Mouse (Mus musculus): ENCODE data around the gene Krt81.

Krt81 gene

GRCm38 (mm10) chr15:101453093-101453736 is 10.3 kb downstream of the Krt81 start:
- DNase-seq (ENCODE audit: low read depth): peak; percentile 80

GRCm38 (mm10) chr15:101447444-101447843 is 16.1 kb downstream of the Krt81 start, which contains the start of gene Krt88:
Gene Krt88, plus strand, starts transcription at chr15:101447744.
- no peak for DNase-seq (ENCODE audit: low read depth)

- DNase-seq (ENCODE audit: low read depth): no peak
Measured at GRCm38 (mm10) chr15:101446572-101446971, 17.0 kb downstream of the Krt81 start.

- no peak for DNase-seq (ENCODE audit: low read depth)
Measured at GRCm38 (mm10) chr15:101440837-101441236, 22.7 kb downstream of the Krt81 start.

DNA sequence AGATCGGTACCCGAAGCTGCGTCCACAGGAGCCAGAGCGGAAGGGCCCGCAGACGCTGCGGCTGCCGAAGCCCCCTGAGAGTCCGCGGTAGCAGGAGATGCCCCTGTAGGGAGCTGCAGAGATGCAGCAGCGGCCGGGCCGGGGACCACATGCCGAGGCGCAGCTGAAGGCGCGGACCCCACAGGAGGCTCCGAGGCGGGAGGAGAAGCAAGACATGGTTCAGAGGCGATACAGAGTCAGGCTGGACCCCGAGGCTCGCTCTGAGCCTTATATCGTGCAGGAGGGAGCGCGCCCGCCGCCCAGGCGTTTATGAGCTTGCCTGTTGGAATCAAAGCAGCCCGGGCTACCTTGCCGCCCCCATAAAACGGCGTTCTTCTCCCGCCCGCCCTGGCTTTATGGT is 25.0 kb downstream of the Krt81 start, which contains the start of gene Krt87:
Gene Krt87, minus strand, starts transcription at position 250 of the 400 bp plus-strand sequence.
- DNase-seq (ENCODE audit: low read depth): no peak

GRCm38 (mm10) chr15:101436611-101437010 is 26.9 kb downstream of the Krt81 start:
- no peak for DNase-seq (ENCODE audit: low read depth)

GRCm38 (mm10) chr15:101424914-101425313 is 38.6 kb downstream of the Krt81 start:
- no peak for DNase-seq (ENCODE audit: low read depth)

- peak; percentile 17 for DNase-seq (ENCODE audit: low read depth)
Measured at GRCm38 (mm10) chr15:101420903-101421302, 42.6 kb downstream of the Krt81 start.

GRCm38 (mm10) chr15:101418950-101419349 is 44.6 kb downstream of the Krt81 start:
- DNase-seq (ENCODE audit: low read depth): peak; percentile 20

DNA sequence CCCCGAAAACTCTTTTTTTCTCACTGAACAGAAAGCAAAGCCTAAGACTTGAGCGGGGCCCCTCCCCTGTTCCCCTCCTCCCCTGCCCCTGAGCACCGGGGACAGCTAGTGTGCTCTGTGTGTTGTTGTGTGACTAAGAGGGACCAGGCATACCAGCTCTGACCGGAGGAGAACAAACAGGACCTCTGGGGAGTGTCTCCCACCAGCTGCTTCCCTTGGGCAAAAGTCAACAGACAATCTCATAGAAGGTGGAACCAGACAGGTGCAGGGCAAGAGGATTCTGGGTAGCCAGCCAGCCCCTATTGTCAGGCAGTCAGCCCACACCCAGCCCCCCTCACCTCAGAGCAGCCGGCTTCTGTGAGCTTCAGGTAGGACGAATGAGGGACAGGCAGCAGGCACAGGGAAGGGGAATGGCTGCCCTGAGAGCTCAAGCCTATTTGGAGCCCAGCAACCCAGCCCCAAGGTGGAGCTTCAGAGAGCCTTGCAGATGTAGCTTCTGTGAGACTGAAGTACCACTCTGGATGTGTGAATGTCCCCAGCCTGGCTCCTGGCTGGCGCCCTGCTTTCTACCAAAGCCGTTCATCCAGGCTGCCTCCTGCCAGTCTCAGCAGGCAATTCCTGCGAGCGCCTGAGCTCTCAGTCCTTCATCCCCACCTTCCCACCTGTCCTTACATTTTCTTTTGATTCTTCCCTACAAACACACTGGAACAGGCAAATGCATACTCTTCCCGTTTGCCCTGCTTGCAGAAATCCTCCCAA is 48.6 kb downstream of the Krt81 start:
- DNase-seq (ENCODE audit: low read depth): no peak

DNA sequence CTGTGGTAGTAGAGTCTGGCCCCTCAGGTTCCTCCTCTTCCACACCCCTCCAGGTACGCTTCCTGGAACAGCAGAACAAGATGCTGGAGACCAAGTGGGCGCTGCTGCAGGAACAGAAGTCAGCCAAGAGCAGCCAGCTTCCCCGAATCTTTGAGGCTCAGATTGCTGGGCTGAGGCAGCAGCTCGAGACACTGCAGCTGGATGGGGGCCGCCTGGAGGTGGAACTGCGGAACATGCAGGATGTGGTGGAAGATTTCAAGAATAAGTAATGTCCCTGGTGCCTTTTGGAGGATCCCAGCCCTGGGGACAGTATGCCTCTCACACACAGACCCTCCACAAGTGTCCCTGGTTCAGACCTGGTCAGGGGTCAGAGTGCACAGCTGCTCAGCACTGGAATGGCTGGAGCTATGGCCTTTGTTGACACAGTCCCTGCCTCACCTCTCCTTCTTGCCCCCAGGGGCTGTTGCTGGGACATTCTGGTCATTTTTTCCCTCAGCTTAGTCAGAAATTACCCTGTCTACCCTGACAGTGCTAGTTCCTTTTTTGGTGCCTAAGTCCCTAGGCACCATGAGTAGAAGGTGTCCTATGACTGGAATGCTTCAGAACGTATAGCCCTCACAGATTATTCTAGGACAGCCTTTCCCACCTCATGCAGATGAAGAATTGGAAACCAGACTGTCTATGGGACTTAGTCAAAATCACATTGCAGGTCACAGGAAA is 49.5 kb downstream of the Krt81 start:
- no peak for DNase-seq (ENCODE audit: low read depth)

- DNase-seq (ENCODE audit: low read depth): no peak
Measured at GRCm38 (mm10) chr15:101412188-101412587, 51.4 kb downstream of the Krt81 start.

DNA sequence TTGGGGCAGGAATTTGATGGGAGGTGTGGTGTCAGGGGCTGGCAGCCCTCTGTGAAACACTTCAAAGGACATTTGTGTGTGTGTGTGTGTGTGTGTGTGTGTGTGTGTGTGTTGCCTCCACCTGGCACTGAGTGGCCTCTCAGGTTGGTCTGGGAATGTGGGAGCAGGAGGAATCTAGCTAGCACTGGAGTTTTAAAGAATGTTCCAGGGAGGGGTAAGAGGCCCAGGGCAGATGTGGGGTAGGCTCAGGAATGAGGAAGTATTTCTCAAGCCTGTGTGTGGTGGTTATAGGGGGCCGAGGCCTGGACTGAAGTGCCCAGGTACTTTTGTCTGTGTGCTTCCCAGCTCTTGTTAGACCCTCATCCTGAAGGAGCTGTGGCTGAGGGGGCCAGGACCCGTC is 52.8 kb downstream of the Krt81 start, which contains the start of gene Krt7:
Gene Krt7, plus strand, starts transcription at position 269 of the 400 bp plus-strand sequence.
- peak; percentile 32 for DNase-seq (ENCODE audit: low read depth)

Measured in 416B (cell line).